In genomic region chr9:56864216-56864729, GRCm38 (mm10) we compare ENCODE assay signal across 8 mouse cellular contexts. TPM values are rescaled to one million over a fixed set of nuclear protein-coding genes. Genes with fewer than 3 reads are reported as not detected.
A peak's percentile ranks its signal among the peaks of the same experiment; 100 is the strongest.
DNase-seq lines count a peak whose midpoint lies in the region; ATAC-seq and TF ChIP-seq lines count a peak whose summit lies in the region.

Gene Odf3l1, minus strand, starts transcription at chr9:56864679.

- TF ChIP-seq CTCF in thymus, adult 2 months (IDR thresholded peaks at IDR 0.05; ENCODE audit: borderline replicate concordance, control insufficient read depth, extremely low read depth, insufficient read depth, low read length, poor library complexity) = no peak

- peak within 1 kb of the TSS; percentile 61 for H3K4me2 ChIP-seq in forebrain, embryonic 13.5 days
- peak within 1 kb of the TSS; percentile 40 for H3K4me2 ChIP-seq in midbrain, embryonic 15.5 days

- no peak within 1 kb of the TSS for H3K27ac ChIP-seq in forebrain, embryonic 13.5 days
- H3K27ac ChIP-seq in midbrain, embryonic 15.5 days = no peak within 1 kb of the TSS
- H3K27ac ChIP-seq in thymus, adult 2 months (ENCODE audit: control insufficient read depth, insufficient read depth, low read length) = no peak within 1 kb of the TSS

- peak; percentile 48 for DNase-seq in kidney, adult 11 months
- DNase-seq in kidney, adult 18-20 months = no peak
- DNase-seq in kidney, adult 9 months = peak; percentile 47
- DNase-seq in thymus, adult 2 months = no peak
- no peak for DNase-seq in urinary bladder, postnatal 10 days (ENCODE audit: low spot score)

- 19% methylated on average over 3 of the region's 3 CpGs for WGBS in forebrain, embryonic 13.5 days
- WGBS in midbrain, embryonic 15.5 days = 30% methylated on average over 3 of the region's 3 CpGs
- WGBS in thymus, adult 2 months = 45% methylated on average over 3 of the region's 3 CpGs

- ATAC-seq in forebrain, embryonic 13.5 days = no peak
- ATAC-seq in midbrain, embryonic 15.5 days (replicated peaks) = no peak
- ATAC-seq in CD4-positive, CD25-positive, alpha-beta regulatory T cell, adult 4 months = no peak

- H3K4me1 ChIP-seq in forebrain, embryonic 13.5 days = peaks cover 28% of the 10 kb centered on the region
- peaks cover 14% of the 10 kb centered on the region for H3K4me1 ChIP-seq in midbrain, embryonic 15.5 days
- H3K4me1 ChIP-seq in thymus, adult 2 months (replicated peaks; ENCODE audit: control insufficient read depth, insufficient read depth, low read length) = no peaks in the 10 kb centered on the region

- H3K4me3 ChIP-seq in forebrain, embryonic 13.5 days = peak within 1 kb of the TSS; percentile 30
- peak within 1 kb of the TSS; percentile 15 for H3K4me3 ChIP-seq in midbrain, embryonic 15.5 days
- H3K4me3 ChIP-seq in thymus, adult 2 months (ENCODE audit: control insufficient read depth, insufficient read depth, low read length) = no peak within 1 kb of the TSS

- no peaks in the 10 kb centered on the region for H3K36me3 ChIP-seq in forebrain, embryonic 13.5 days (ENCODE audit: poor library complexity, severe bottlenecking)
- no peaks in the 10 kb centered on the region for H3K36me3 ChIP-seq in midbrain, embryonic 15.5 days (replicated peaks)
- no peaks in the 10 kb centered on the region for H3K36me3 ChIP-seq in thymus, adult 2 months (ENCODE audit: control insufficient read depth, insufficient read depth, low read length)

- no peak for TF ChIP-seq POLR2A in thymus, adult 2 months (IDR thresholded peaks at IDR 0.05; ENCODE audit: control insufficient read depth, extremely low read depth, insufficient read depth, low read length, poor library complexity)

- H3K9ac ChIP-seq in forebrain, embryonic 13.5 days = peak within 1 kb of the TSS; percentile 60
- 0 out of 2 replicates have a peak within 1 kb of the TSS, but pooled peaks have one; percentile 1 for H3K9ac ChIP-seq in midbrain, embryonic 15.5 days

- H3K9me3 ChIP-seq in forebrain, embryonic 13.5 days (replicated peaks) = no peaks in the 10 kb centered on the region
- H3K9me3 ChIP-seq in midbrain, embryonic 15.5 days = no peaks in the 10 kb centered on the region

- peaks cover 34% of the 10 kb centered on the region for H3K27me3 ChIP-seq in forebrain, embryonic 13.5 days
- H3K27me3 ChIP-seq in midbrain, embryonic 15.5 days (replicated peaks) = peaks cover 25% of the 10 kb centered on the region
- no peaks in the 10 kb centered on the region for H3K27me3 ChIP-seq in thymus, adult 2 months (ENCODE audit: control insufficient read depth, insufficient read depth, low read length)

RNA-seq across cellular contexts. Expression of gene Odf3l1, which starts in this region (rescaled TPM):
- polyA plus RNA-seq in forebrain, embryonic 13.5 days (2015; fragmentation: Nextera tagmentation; extraction: Ambion mirVana) = 0.44 TPM in 1 of 2 replicates, not detected in the other
- not detected in 2 replicates for polyA plus RNA-seq in midbrain, embryonic 15.5 days (2015; fragmentation: Nextera tagmentation; extraction: Ambion mirVana)
- 2.2 TPM in 2 replicates for polyA plus RNA-seq in thymus, adult 2 months (2012; rRNA removed)
- polyA plus RNA-seq in CD4-positive, CD25-positive, alpha-beta regulatory T cell, adult 4 months (2017; shearing (Covaris generic)) = not detected

Comparison
In these comparisons a context has a peak if more than half of its experiments do, and no peak if none do; other contexts are left out.
1. DNase-seq: peak in kidney, adult 11 months (single experiment) and kidney, adult 9 months (single experiment); none in kidney, adult 18-20 months (single experiment), thymus, adult 2 months (single experiment) and urinary bladder, postnatal 10 days (single experiment).